Mouse (Mus musculus): Measurements from ENCODE around the gene Mypop.

Mypop gene

DNA sequence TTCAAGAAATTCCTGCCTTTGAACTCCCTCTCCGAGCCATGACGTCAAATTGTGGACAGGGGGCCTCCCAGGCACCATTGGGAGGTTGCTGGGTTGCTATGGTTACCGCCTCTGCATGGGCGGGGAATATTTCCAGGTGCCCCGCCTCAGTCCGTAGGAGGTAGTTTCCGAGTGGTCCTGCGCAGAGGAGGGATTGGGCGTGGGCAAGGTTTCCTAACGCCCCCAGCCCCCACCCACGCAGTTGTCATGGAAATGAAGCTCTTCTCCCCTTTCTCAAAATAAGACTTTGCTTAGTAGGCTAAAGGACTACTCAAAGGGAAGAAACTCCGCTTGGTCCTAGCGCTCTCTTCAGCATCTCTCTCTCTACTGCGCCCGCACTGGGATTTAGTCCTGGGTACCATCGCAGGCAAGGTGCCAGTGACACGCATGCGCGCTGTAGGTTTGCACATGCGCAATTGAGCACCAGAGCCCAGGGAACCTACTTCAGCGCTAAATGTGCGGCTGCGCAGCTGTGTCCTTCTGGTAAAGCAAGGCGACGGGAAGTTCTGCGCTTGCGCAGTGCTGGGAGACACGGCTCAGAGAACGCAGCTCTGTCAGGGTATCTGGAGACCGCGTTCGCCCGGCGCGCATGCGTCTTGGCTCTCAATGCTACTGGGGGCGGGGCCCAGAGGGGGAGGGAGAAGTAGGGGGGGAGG is at the start of gene Mypop:
TSS of gene Mypop (plus strand) at position 645 of the 695 bp plus-strand sequence.
- DNase-seq (ENCODE audit: low read depth) = peak; percentile 100

- DNase-seq (ENCODE audit: low read depth) = no peak
Measured at GRCm38 (mm10) chr7:18942376-18942775, 48.7 kb upstream of the Mypop start.

- DNase-seq (ENCODE audit: low read depth) = no peak
Measured at GRCm38 (mm10) chr7:18942815-18943214, 48.2 kb upstream of the Mypop start.

DNA sequence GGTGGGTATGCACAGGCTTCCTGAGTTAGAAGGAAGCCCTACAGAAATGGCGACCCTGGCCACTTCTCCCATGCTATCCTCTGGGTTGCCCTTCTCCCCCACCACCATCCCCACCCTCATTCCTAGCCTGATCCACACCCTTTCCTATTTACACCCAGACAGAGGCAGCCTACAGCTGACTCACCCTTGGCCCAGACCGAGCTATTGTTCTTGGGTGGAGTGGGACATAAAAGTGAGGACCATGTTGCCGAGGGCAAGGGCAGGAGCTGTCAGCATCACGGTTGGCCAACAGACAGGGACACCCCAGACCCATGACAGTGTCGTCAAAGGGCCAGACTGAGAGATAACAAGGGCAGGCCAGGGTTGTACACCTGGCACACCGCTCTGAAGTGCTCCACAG is 42.9 kb upstream of the Mypop start:
- no peak for DNase-seq (ENCODE audit: low read depth)

- DNase-seq (ENCODE audit: low read depth) = no peak
Measured at GRCm38 (mm10) chr7:18949781-18950522, 41.1 kb upstream of the Mypop start.

- DNase-seq (ENCODE audit: low read depth) = peak; percentile 90
Measured at GRCm38 (mm10) chr7:18950523-18951315, 40.3 kb upstream of the Mypop start.

DNA sequence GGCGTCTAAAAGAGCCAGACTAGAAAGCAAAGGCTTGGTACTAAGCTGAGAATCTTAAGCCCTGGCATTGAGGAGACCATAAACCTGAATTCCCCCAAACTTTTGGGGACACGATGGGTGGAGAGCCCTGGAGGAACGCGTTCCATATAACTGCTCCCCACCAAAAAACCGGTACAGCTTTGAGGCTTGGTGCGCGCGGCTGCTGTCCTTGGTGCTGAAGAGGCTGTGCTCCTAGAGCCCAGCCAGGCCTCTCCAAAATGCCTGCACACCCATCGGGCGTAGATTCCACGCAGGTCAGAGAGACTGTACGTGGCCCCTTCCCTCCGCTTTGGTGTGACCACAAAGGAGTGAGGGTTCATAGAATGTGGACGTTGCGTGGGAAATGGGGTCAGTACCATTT is 39.6 kb upstream of the Mypop start:
- peak; percentile 60 for DNase-seq (ENCODE audit: low read depth)

GRCm38 (mm10) chr7:18957569-18958383 is 33.3 kb upstream of the Mypop start:
- peak; percentile 62 for DNase-seq (ENCODE audit: low read depth)

- DNase-seq (ENCODE audit: low read depth) = peak; percentile 31
Measured at GRCm38 (mm10) chr7:18958384-18958766, 32.7 kb upstream of the Mypop start.

- peak; percentile 88 for DNase-seq (ENCODE audit: low read depth)
Measured at GRCm38 (mm10) chr7:18959446-18959845, 31.6 kb upstream of the Mypop start.

- DNase-seq (ENCODE audit: low read depth) = no peak
Measured at GRCm38 (mm10) chr7:18962171-18962792, 28.8 kb upstream of the Mypop start.

GRCm38 (mm10) chr7:18962795-18963194 is 28.2 kb upstream of the Mypop start:
- no peak for DNase-seq (ENCODE audit: low read depth)

DNA sequence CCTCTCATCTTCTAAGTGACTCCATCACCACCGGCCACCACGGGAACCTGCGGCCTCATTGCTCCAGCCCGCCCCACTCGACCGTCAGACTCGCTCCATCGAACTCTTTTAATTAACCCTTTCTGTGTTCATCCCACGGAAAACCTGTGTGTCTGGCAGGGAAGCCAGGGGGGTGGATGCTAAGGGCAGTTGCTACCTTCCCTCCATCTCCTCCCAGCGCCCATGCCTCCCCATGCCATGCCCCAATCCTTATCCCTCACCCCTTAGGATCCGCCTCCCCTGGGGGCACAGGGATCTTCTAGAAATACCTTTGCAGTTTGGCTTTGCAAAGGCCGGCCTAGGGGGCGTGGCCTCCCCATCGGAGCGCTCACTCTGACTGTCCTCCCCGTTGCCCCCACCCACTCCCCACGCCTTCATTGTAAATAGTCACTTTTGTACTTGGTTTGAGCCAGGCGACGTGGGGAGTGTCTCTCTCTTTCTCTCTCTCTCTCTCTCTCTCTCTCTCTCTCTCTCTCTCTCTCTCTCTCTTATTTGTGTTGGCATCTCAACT is 27.7 kb upstream of the Mypop start:
- DNase-seq (ENCODE audit: low read depth) = no peak

DNA sequence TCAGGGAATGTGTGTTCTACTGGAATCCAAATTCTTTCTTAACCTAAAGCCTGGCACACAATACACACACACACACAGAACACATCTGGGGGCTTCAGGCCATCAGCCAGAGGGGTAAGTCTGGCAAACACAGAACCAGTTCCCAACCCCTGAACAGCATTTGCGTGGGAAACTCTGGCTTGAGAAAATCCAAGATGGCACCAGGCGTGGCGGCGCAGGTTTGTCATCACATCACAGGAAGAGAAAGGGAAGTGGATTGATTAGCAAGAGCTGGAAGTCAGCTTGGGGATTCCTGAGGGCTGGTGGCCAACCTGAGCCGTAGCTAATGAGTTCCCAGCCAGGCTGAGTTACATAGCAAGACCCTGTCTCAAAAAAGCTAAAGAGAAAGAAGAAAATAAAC is 25.7 kb upstream of the Mypop start:
- DNase-seq (ENCODE audit: low read depth) = no peak

- DNase-seq (ENCODE audit: low read depth) = peak; percentile 15
Measured at GRCm38 (mm10) chr7:18967603-18968002, 23.4 kb upstream of the Mypop start.

DNA sequence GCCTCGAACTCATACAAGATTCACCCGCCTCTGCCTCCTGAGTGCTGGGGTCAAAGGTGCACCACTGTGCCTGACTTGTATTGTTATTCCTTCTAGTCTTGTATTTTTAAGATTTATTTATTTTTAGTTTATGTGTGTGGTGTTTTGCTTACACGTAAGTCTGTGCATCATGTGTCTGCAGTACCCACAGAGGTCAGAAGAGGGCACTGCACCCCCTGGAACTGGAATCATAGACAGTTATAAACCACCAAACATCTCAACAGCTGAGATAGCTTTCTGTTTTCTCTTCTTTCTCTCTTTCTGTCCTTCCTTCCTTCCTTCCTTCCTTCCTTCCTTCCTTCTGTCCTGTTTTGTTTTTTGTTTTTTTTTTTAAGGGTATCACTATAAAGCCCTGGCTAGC is 20.1 kb upstream of the Mypop start:
- peak; percentile 58 for DNase-seq (ENCODE audit: low read depth)

DNA sequence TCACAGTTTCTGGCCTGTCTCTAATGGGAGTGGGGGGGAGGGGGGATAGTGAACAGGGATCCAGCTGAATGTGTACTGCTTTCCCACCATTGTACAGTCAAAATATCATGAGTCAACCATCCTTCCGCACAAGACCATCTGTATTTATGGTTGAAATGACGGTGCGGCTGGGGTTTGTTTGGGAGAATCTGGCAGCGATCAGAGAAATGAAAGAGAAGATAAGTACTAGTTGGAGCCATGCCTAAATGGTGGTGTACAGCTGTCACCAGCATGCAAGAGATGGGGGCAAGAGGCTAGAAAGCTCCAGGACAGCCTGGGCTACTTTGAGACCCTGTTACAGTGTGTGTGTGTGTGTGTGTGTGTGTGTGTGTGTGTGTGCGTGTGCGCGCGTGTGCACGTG is 12.7 kb upstream of the Mypop start:
- DNase-seq (ENCODE audit: low read depth) = peak; percentile 57

DNA sequence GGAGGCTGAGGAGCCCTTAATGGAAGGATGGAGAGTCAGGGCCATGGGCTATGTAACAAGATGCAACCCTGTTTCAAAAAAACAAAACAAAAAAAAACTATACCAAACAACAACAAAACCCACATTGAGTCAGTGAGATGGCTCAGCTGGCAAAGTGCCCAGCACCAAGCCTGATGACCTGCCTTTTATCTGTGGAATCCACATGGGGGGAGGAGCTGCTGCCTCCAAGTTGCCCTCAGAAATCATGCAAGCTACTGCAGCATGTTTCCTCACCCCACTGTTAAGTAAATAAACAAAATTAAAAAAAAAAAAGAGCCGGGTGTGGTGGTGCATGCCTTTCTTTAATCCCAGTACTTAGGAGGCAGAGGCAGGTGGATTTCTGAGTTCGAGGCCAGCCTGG is 4.5 kb upstream of the Mypop start:
- DNase-seq (ENCODE audit: low read depth) = peak; percentile 62

DNA sequence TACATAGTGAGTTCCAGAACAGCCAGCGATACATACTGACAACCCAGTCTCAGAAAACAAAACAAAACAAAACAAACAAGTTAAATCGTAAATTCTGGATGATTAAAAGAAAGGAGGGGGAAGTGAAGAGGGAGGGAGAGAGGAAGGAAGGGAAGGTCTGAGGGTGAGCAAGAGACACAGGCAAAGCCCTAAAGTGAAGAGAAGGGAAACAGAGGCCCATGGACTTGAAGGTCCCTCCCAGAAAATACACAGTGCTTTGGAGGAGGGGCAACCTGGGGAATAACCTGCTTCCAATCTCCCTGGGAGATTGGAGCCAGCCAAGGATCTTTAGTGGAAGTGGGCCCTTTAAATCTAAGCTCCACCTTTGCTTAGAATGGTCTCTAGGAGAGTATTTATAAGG is 3.9 kb upstream of the Mypop start, which contains the start of gene Nanos2:
TSS of gene Nanos2 (plus strand) at position 301 of the 400 bp plus-strand sequence.
- no peak for DNase-seq (ENCODE audit: low read depth)

DNA sequence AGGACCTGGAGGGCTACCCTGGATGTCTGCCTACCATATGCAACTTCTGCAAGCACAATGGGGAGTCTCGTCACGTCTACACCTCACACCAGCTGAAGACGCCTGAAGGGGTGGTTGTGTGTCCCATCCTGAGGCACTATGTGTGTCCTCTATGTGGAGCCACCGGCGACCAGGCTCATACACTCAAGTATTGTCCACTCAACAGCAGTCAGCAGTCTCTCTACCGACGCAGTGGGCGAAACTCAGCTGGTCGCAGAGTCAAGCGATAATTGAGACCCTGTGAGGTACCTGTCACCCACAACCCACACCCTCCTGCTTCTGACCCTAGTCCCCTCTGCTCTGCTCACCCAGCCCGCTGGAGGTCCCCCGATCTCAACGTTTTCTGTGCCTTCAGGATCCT is 3.3 kb upstream of the Mypop start:
- DNase-seq (ENCODE audit: low read depth) = no peak

DNA sequence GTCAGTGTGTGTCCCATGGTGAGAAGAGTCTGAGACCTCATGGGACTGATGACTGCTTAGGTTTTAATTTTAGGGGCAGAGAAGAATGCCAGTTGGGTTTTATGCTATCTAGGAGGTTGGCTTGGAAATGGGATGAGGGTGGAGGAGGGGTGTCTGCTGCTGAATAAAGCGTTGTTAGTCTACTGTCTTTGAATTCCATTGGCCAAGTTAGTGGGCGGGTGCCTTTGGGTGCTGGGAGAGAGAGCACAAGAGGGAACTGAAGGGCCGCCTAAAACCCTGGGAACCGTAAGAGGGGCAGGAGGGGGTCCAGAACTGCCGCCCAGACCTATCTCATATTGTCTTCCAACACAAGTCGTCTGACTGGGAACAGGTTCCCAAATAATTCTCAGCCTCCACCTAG is 2.3 kb upstream of the Mypop start:
- DNase-seq (ENCODE audit: low read depth) = no peak
